Mouse (Mus musculus): ENCODE data around the gene Tmem270.

GRCm38 (mm10) chr5:134944179-134944578, 37.6 kb upstream of the Tmem270 start:
- TF ChIP-seq POLR2A (IDR thresholded peaks at IDR 0.05; ENCODE audit: extremely low read depth, insufficient read depth, low read length): no peak
- TF ChIP-seq CTCF (IDR thresholded peaks at IDR 0.05; ENCODE audit: extremely low read depth, insufficient read depth, low read length): no peak

Data from cortical plate, adult 2 months (tissue).